Comparison of ENCODE assay signal across 12 mouse cellular contexts in genomic region chr19:54041029-54041367, GRCm38 (mm10). TPM values are rescaled to one million over a fixed set of nuclear protein-coding genes. Genes with fewer than 3 reads are reported as not detected.
DNase-seq lines count a peak whose midpoint lies in the region; ATAC-seq and TF ChIP-seq lines count a peak whose summit lies in the region.
"Had no signal": no experiment of that assay in that cellular context is flagged by ENCODE, and none has a peak within 500 bp of the region (broad histone marks: within the 10 kb centered on the region; RNA-seq: fewer than 3 reads in every experiment).

No protein-coding gene starts in this region.

- no peak for ATAC-seq in heart, embryonic 14.5 days (ENCODE audit: insufficient number of reproducible peaks, insufficient read depth, low FRiP score, low read depth)
- ATAC-seq in megakaryocyte, adult 5-6 weeks (ENCODE audit: poor library complexity, severe bottlenecking): peak; percentile 54; the same call in 1 of the 2 replicates
- ATAC-seq: forebrain, embryonic 13.5 days had no signal

- H3K9ac ChIP-seq in heart, embryonic 14.5 days (ENCODE audit: low read length): no peak overlapping the region
- H3K9ac ChIP-seq: forebrain, embryonic 13.5 days; liver, embryonic 14.5 days had no signal

- no peak overlapping the region for H3K27ac ChIP-seq in heart, embryonic 14.5 days (replicated peaks in 1 of 2; ENCODE audit: control insufficient read depth in 1 of 2, insufficient read depth in 1 of 2, low read depth in 2 of 2, low read length in 2 of 2)
- no peak overlapping the region for H3K27ac ChIP-seq in thymus, adult 2 months (ENCODE audit: control insufficient read depth, insufficient read depth, low read length)
- H3K27ac ChIP-seq: forebrain, embryonic 13.5 days; liver, embryonic 14.5 days had no signal

- no peak for DNase-seq in heart, postnatal 14 days
- DNase-seq in thymus, postnatal 14 days: peak; percentile 16
- DNase-seq in thymus, adult 2 months: no peak
- DNase-seq in spleen, adult 18-20 months: no peak
- DNase-seq in heart, postnatal 36 days: no peak
- DNase-seq in adrenal gland, adult 2 months: no peak
- DNase-seq: adrenal gland, adult 8-10 months; heart, adult 11 months had no signal

- 0 out of 2 replicates have a peak overlapping the region, but pooled peaks have one; percentile 3 for H3K4me2 ChIP-seq in heart, embryonic 14.5 days (ENCODE audit: low read length)
- H3K4me2 ChIP-seq: forebrain, embryonic 13.5 days had no signal

- H3K9me3 ChIP-seq in heart, embryonic 14.5 days (ENCODE audit: control insufficient read depth, low read length): no peaks in the 10 kb centered on the region
- H3K9me3 ChIP-seq: forebrain, embryonic 13.5 days had no signal

- peaks cover 7 to 15% of the 10 kb centered on the region in 2 experiments; a peak in 3 of 4 replicates for H3K4me1 ChIP-seq in heart, embryonic 14.5 days (ENCODE audit: control insufficient read depth in 2 of 2, insufficient read depth in 2 of 2, low read length in 2 of 2)
- H3K4me1 ChIP-seq in thymus, adult 2 months (replicated peaks; ENCODE audit: control insufficient read depth, insufficient read depth, low read length): peaks cover 10% of the 10 kb centered on the region

- 17% methylated on average over 5 of the region's 5 CpGs for WGBS in heart, embryonic 14.5 days
- 18% methylated on average over 5 of the region's 5 CpGs for WGBS in thymus, adult 2 months

- peaks cover 16% of the 10 kb centered on the region for H3K27me3 ChIP-seq in heart, embryonic 14.5 days (ENCODE audit: control insufficient read depth, insufficient read depth, low read length)
- peaks cover 12% of the 10 kb centered on the region; the same call in 1 of the 2 replicates for H3K27me3 ChIP-seq in thymus, adult 2 months (ENCODE audit: control insufficient read depth, insufficient read depth, low read length)

- H3K4me3 ChIP-seq in heart, embryonic 14.5 days (ENCODE audit: control insufficient read depth in 1 of 2, insufficient read depth in 1 of 2, low read depth in 1 of 2, low read length in 2 of 2): no peak overlapping the region
- no peak overlapping the region for H3K4me3 ChIP-seq in thymus, adult 2 months (ENCODE audit: control insufficient read depth, insufficient read depth, low read length)
- H3K4me3 ChIP-seq: forebrain, embryonic 13.5 days had no signal

- TF ChIP-seq POLR2A in thymus, adult 2 months (IDR thresholded peaks at IDR 0.05; ENCODE audit: control insufficient read depth, extremely low read depth, insufficient read depth, low read length, poor library complexity): no peak

- H3K36me3 ChIP-seq in heart, embryonic 14.5 days (ENCODE audit: control insufficient read depth, insufficient read depth, low read length): peaks cover 6% of the 10 kb centered on the region
- H3K36me3 ChIP-seq in thymus, adult 2 months (ENCODE audit: control insufficient read depth, insufficient read depth, low read length): no peaks in the 10 kb centered on the region

- TF ChIP-seq CTCF in thymus, adult 2 months (IDR thresholded peaks at IDR 0.05; ENCODE audit: borderline replicate concordance, control insufficient read depth, extremely low read depth, insufficient read depth, low read length, poor library complexity): no peak

- intact Hi-C loops in heart, postnatal 14 days (cut with DNase I): loop anchor here (10.0 kb wide), 1 partner anchor 214 kb away; no protein-coding TSS in a partner anchor
- intact Hi-C loops in heart, postnatal 36 days (cut with DNase I): loop anchor here (5.0 to 10.0 kb wide), 2 partner anchors 94 to 214 kb away; no protein-coding TSS in a partner anchor

RNA-seq across cellular contexts. Expression of gene Adra2a, which starts 3.0 kb away (rescaled TPM):
- not detected in 2 replicates for polyA plus RNA-seq in heart, embryonic 14.5 days (2014; fragmentation: Nextera tagmentation; extraction: Ambion mirVana)
- under 1 TPM; 0.27 to 0.31 TPM for total RNA-seq in heart, postnatal 14 days (2021)
- 2.6 and 3.0 TPM in 2 replicates for polyA plus RNA-seq in thymus, adult 2 months (2012; rRNA removed)
- total RNA-seq in megakaryocyte, adult 5-6 weeks (2015): not detected in 2 replicates
- total RNA-seq in megakaryocyte, adult 5-6 weeks (2017): not detected in 2 replicates
- total RNA-seq in heart, postnatal 36 days (2021): under 1 TPM; 0.31 to 0.41 TPM
- under 1 TPM; 0.28 to 0.29 TPM for total RNA-seq in adrenal gland, adult 2 months (2021)
- 0.43 and 0.80 TPM in 2 replicates for polyA plus RNA-seq in adrenal gland, adult 2 months (2012; rRNA removed)
